Mouse (Mus musculus) kidney, embryonic 14.5 days (tissue): Measurements from ENCODE around the gene Ino80d. TPM values are rescaled to one million over a fixed set of nuclear protein-coding genes. Genes with fewer than 3 reads are reported as not detected.
"Not testable (repeated sequence)": the region's sequence is repeated elsewhere in the genome, so short reads cannot be mapped to it uniquely, and the experiment has no call there.

Experiments used
- ATAC-seq: fragments of 200-750 bp; cut with Nextera tagmentation; 2 replicates; pipeline ENCODE4 v1.8.0; 2017; ENCODE audit warnings: moderate number of reproducible peaks, mild to moderate bottlenecking, moderate TSS enrichment, moderate library complexity; ENCODE audit not compliant: low FRiP score, low TSS enrichment
- H3K27ac ChIP-seq: fragments of 300-500 bp; sonication (generic); 2 replicates; pipeline ENCODE4 v1.5.1; 2014; ENCODE audit warnings: low read depth, mild to moderate bottlenecking, low read length, moderate library complexity, mixed read lengths
- H3K27me3 ChIP-seq: fragments of 300-500 bp; sonication (generic); 2 replicates; pipeline ENCODE4 v1.6.1; 2014; ENCODE audit warnings: mild to moderate bottlenecking, low read length; ENCODE audit not compliant: control insufficient read depth, insufficient read depth
- H3K36me3 ChIP-seq: fragments of 300-500 bp; sonication (generic); 2 replicates; pipeline ENCODE4 v1.6.1; 2014; ENCODE audit warnings: low read length, mixed read lengths; ENCODE audit not compliant: control insufficient read depth, insufficient read depth
- H3K4me1 ChIP-seq: fragments of 300-500 bp; sonication (generic); 2 replicates; pipeline ENCODE4 v1.6.1; 2014; ENCODE audit warnings: low read length, mixed read lengths; ENCODE audit not compliant: control insufficient read depth, insufficient read depth
- H3K4me2 ChIP-seq: fragments of 300-500 bp; sonication (generic); replicated peaks from 2 replicates; pipeline ENCODE4 v1.6.1; 2014; ENCODE audit warnings: low read depth, mild to moderate bottlenecking, low read length
- H3K4me3 ChIP-seq: fragments of 300-500 bp; sonication (generic); 2 replicates; pipeline ENCODE4 v1.5.1; 2014; ENCODE audit warnings: mild to moderate bottlenecking, low read length
- H3K9ac ChIP-seq: fragments of 300-500 bp; sonication (generic); 2 replicates; pipeline ENCODE4 v1.6.1; 2014; ENCODE audit warnings: low read depth, mild to moderate bottlenecking, low read length, moderate library complexity
- H3K9me3 ChIP-seq: fragments of 300-500 bp; sonication (generic); 2 replicates; pipeline ENCODE4 v1.6.1; 2016; ENCODE audit warnings: low read length; ENCODE audit not compliant: control insufficient read depth
- WGBS: fragments of 180-500 bp; shearing (Covaris S2); extraction: QIAGEN DNeasy Blood & Tissue Kit; methylation state at CpG from one replicate; pipeline ENCODE4 v1.1.7; 2014; 5-methylcytosine and 5-hydroxymethylcytosine counted together
- polyA plus RNA-seq: library from polyadenylated mRNA; unstranded; fragments of >200 nt; fragmentation: Nextera tagmentation; extraction: Ambion mirVana; gene quantifications from 2 replicates; pipeline ENCODE4 v1.2.1, GENCODE M21; 2014

The Ino80d gene
- polyA plus RNA-seq = 11.5 and 16.5 TPM in 2 replicates

- peak within 1 kb of the TSS; percentile 78 for H3K4me2 ChIP-seq
- peak within 1 kb of the TSS; percentile 100 for H3K9ac ChIP-seq
- peak; percentile 88 for ATAC-seq
- H3K9me3 ChIP-seq = no peaks in the 10 kb centered on the region
- peak within 1 kb of the TSS; percentile 99 for H3K27ac ChIP-seq
- H3K4me1 ChIP-seq = peaks cover 21% of the 10 kb centered on the region; the same call in 1 of the 2 replicates
- H3K27me3 ChIP-seq = no peaks in the 10 kb centered on the region
- H3K4me3 ChIP-seq = peak within 1 kb of the TSS; percentile 82
- WGBS = 0% methylated on average over 35 of the region's 42 CpGs
- peaks cover 11% of the 10 kb centered on the region for H3K36me3 ChIP-seq
These were observed at the start of gene Ino80d for GRCm38 (mm10) chr1:63114136-63114781. Gene Ino80d, minus strand, starts transcription at chr1:63114667.

- Histone ChIP-seq H3K4me3 (no peak overlapping the region), H3K4me2 (no peak overlapping the region), H3K9ac (no peak overlapping the region), H3K27ac (no peak overlapping the region), H3K4me1 (no peaks in the 10 kb centered on the region), H3K9me3 (no peaks in the 10 kb centered on the region), H3K27me3 (no peaks in the 10 kb centered on the region), H3K36me3 (peaks cover 32% of the 10 kb centered on the region)
- ATAC-seq = no peak
- 97% methylated on average over 13 of the region's 13 CpGs for WGBS
These were observed 25.8 kb upstream of the Ino80d start for GRCm38 (mm10) chr1:63140231-63140630.

GRCm38 (mm10) chr1:63138586-63138985, 24.1 kb upstream of the Ino80d start:
- not testable (repeated sequence) for H3K9ac ChIP-seq, H3K4me3 ChIP-seq, H3K9me3 ChIP-seq, H3K4me1 ChIP-seq, H3K27ac ChIP-seq, ATAC-seq, H3K4me2 ChIP-seq, H3K27me3 ChIP-seq
- H3K36me3 ChIP-seq = peaks cover 15% of the 10 kb centered on the region
- WGBS = 84% methylated on average over 1 of the region's 1 CpGs

- Histone ChIP-seq H3K4me1 (no peaks in the 10 kb centered on the region), H3K27me3 (no peaks in the 10 kb centered on the region), H3K9me3 (no peaks in the 10 kb centered on the region), H3K4me3 (no peak overlapping the region), H3K4me2 (no peak overlapping the region), H3K36me3 (peaks cover 10% of the 10 kb centered on the region; the same call in 1 of the 2 replicates), H3K27ac (no peak overlapping the region), H3K9ac (no peak overlapping the region)
- WGBS = 87% methylated on average over 2 of the region's 2 CpGs
- ATAC-seq = no peak
These were observed 23.5 kb upstream of the Ino80d start for GRCm38 (mm10) chr1:63137971-63138370.

- Histone ChIP-seq H3K9ac (no peak overlapping the region), H3K9me3 (no peaks in the 10 kb centered on the region), H3K27me3 (no peaks in the 10 kb centered on the region), H3K4me3 (no peak overlapping the region), H3K4me2 (no peak overlapping the region), H3K36me3 (0 out of 2 replicates have a peak, but pooled peaks cover 3% of the 10 kb centered on the region), H3K27ac (no peak overlapping the region), H3K4me1 (no peaks in the 10 kb centered on the region)
- ATAC-seq = no peak
- WGBS = 88% methylated on average over 3 of the region's 3 CpGs
These were observed 20.1 kb upstream of the Ino80d start for GRCm38 (mm10) chr1:63134530-63134929.

- Histone ChIP-seq H3K4me2 (no peak overlapping the region), H3K27me3 (no peaks in the 10 kb centered on the region), H3K4me3 (no peak overlapping the region), H3K36me3 (no peaks in the 10 kb centered on the region), H3K9ac (no peak overlapping the region), H3K9me3 (no peaks in the 10 kb centered on the region), H3K27ac (no peak overlapping the region), H3K4me1 (no peaks in the 10 kb centered on the region)
- WGBS = 90% methylated on average over 11 of the region's 11 CpGs
- ATAC-seq = no peak
These were observed 17.3 kb upstream of the Ino80d start for GRCm38 (mm10) chr1:63131766-63132165.

GRCm38 (mm10) chr1:63130883-63131282, 16.4 kb upstream of the Ino80d start:
- no peak overlapping the region for H3K4me3 ChIP-seq
- H3K4me1 ChIP-seq = no peaks in the 10 kb centered on the region
- H3K9me3 ChIP-seq = no peaks in the 10 kb centered on the region
- WGBS = 76% methylated on average over 2 of the region's 2 CpGs
- ATAC-seq = no peak
- no peak overlapping the region for H3K4me2 ChIP-seq
- H3K27me3 ChIP-seq = no peaks in the 10 kb centered on the region
- no peak overlapping the region for H3K27ac ChIP-seq
- H3K36me3 ChIP-seq = no peaks in the 10 kb centered on the region
- H3K9ac ChIP-seq = no peak overlapping the region

GRCm38 (mm10) chr1:63129857-63130690, 15.6 kb upstream of the Ino80d start:
- H3K4me3 ChIP-seq = peak overlapping the region; percentile 22; the same call in 1 of the 2 replicates
- no peaks in the 10 kb centered on the region for H3K27me3 ChIP-seq
- peak; percentile 79 for ATAC-seq
- H3K36me3 ChIP-seq = peaks cover 6% of the 10 kb centered on the region; the same call in 1 of the 2 replicates
- peak overlapping the region; percentile 45 for H3K4me2 ChIP-seq
- H3K9me3 ChIP-seq = no peaks in the 10 kb centered on the region
- 19% methylated on average over 18 of the region's 18 CpGs for whole genome bisulfite sequencing
- H3K4me1 ChIP-seq = no peaks in the 10 kb centered on the region
- peak overlapping the region; percentile 34; the same call in 1 of the 2 replicates for H3K9ac ChIP-seq
- H3K27ac ChIP-seq = peak overlapping the region; percentile 26; the same call in 1 of the 2 replicates

GRCm38 (mm10) chr1:63129273-63129672, 14.8 kb upstream of the Ino80d start:
- peaks cover 6% of the 10 kb centered on the region; the same call in 1 of the 2 replicates for H3K36me3 ChIP-seq
- H3K9me3 ChIP-seq = no peaks in the 10 kb centered on the region
- H3K27me3 ChIP-seq = no peaks in the 10 kb centered on the region
- peak; percentile 48; the same call in 1 of the 2 replicates for ATAC-seq
- WGBS = 28% methylated on average over 3 of the region's 3 CpGs
- H3K4me3 ChIP-seq = peak overlapping the region; percentile 22; the same call in 1 of the 2 replicates
- no peak overlapping the region for H3K9ac ChIP-seq
- H3K4me1 ChIP-seq = no peaks in the 10 kb centered on the region
- peak overlapping the region; percentile 45 for H3K4me2 ChIP-seq
- peak overlapping the region; percentile 7 for H3K27ac ChIP-seq
